Mouse (Mus musculus): ENCODE results near the gene Zfp831.

GRCm38 (mm10) chr2:174613221-174613620 is 30.1 kb upstream of the Zfp831 start:
- TF ChIP-seq POLR2AphosphoS2 (IDR thresholded peaks at IDR 0.05; ENCODE audit: low read depth, low read length) (no peak), USF2 (conservative IDR thresholded peaks at IDR 0.05; ENCODE audit: low read depth, low read length) (no peak), CTCF (conservative IDR thresholded peaks at IDR 0.05 in 1 of 2, IDR thresholded peaks at IDR 0.05 in 1 of 2; ENCODE audit: low read depth in 2 of 2, low read length in 2 of 2) (no peak), JUND (conservative IDR thresholded peaks at IDR 0.05; ENCODE audit: low read depth, low read length) (no peak), USF1 (IDR thresholded peaks at IDR 0.05; ENCODE audit: low read depth, low read length) (no peak), ELF1 (IDR thresholded peaks at IDR 0.05; ENCODE audit: low read depth, low read length) (no peak), POLR2A (IDR thresholded peaks at IDR 0.05; ENCODE audit: low read depth, low read length) (no peak), CHD1 (IDR thresholded peaks at IDR 0.05; ENCODE audit: low read depth, low read length) (no peak), SMC3 (IDR thresholded peaks at IDR 0.05; ENCODE audit: low read depth, low read length) (no peak), SIN3A (IDR thresholded peaks at IDR 0.05; ENCODE audit: low read length) (no peak), EP300 (IDR thresholded peaks at IDR 0.05; ENCODE audit: low read length) (no peak), NELFE (IDR thresholded peaks at IDR 0.05; ENCODE audit: low read depth, low read length) (no peak), ZNF384 (IDR thresholded peaks at IDR 0.05; ENCODE audit: low read depth, low read length) (no peak)
